Mouse (Mus musculus) E14TG2a.4 (cell line): ENCODE measurements around the gene Lef1.

Source experiments
- CTCF ChIP-seq: conservative IDR thresholded peaks from 2 replicates; pipeline ENCODE4 v1.5.1; 2014; ENCODE audit warnings: low read length
- POU5F1 ChIP-seq: IDR thresholded peaks from 2 replicates; pipeline ENCODE4 v1.6.1; 2014; ENCODE audit warnings: low read length, borderline replicate concordance

DNA sequence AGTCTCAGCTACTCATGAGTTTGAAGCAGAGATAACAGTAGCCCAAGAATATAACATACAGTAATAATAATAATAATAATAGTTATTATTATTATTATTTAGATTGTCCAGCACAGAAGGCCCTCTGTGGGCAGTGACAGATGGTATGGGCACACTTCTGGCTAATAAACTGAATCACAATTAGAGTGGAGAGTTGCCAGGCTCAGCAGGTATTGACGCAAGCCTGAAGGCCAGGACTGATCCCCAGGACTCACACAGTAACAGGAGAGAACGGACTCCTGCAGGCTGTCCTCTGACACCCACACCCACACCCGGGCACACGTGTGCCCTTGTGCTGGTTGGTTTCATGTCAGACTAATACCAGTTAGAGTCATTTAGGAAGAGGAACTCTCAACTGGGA is 36.3 kb upstream of the Lef1 start:
- no peak for TF ChIP-seq CTCF
- no peak for TF ChIP-seq POU5F1
